Comparison of ENCODE assay signal across 7 mouse cellular contexts in the genomic region with DNA sequence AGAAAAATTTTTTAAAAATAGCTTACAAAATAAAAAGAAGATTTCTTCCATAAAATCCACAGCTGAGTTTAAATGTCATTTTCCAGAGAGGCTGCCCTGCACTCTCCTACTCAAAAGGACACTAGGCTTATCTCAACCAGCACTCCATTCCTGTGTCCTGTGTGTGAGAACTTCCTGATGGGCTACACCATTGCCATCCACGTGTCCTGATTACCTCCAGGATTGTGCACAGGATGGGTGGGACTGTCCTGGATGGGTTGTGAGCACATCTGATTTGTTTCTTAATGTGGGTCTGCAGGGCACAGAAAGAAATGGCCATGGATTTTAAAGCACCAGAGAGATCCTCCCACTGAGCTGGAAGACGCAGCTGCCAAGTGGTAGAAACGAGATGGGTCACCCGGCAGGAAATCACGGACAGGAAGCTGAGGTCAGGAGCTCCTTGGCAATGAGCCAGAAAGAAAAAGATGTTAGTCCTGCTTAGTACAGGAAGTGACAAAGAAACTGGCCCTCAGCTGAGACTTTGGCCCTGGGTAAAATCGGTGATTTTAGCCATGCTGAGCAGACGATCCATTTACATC.
DNase-seq lines count a peak whose midpoint lies in the region; ATAC-seq lines count a peak whose summit lies in the region.

No protein-coding gene starts in this region.

- no peaks in the 10 kb centered on the region for H3K27me3 ChIP-seq in heart, embryonic 10.5 days (ENCODE audit: insufficient read depth, poor library complexity, severe bottlenecking)

- DNase-seq in 3134 (ENCODE audit: extremely low read depth, insufficient read length, low spot score) (peak; percentile 33), 416B (ENCODE audit: low read depth) (peak; percentile 69)
- no peak for DNase-seq in heart, embryonic 10.5 days (ENCODE audit: low spot score)
- DNase-seq in kidney, postnatal 36 days = peak; percentile 78 to 91
- no peak for DNase-seq in layer of hippocampus, adult 9-10 months (ENCODE audit: low spot score)
- no peak for DNase-seq in neural tube, embryonic 10.5 days (ENCODE audit: extremely low spot score, low spot score)

- no peak overlapping the region for H3K4me3 ChIP-seq in heart, embryonic 10.5 days

- ATAC-seq in monocyte, adult 5-6 weeks (replicated peaks; ENCODE audit: insufficient number of reproducible peaks, low FRiP score, low TSS enrichment, poor library complexity, severe bottlenecking) = no peak

- H3K9me3 ChIP-seq in heart, embryonic 10.5 days = no peaks in the 10 kb centered on the region

- 54% methylated on average over 7 of the region's 7 CpGs for WGBS in heart, embryonic 10.5 days

- H3K4me1 ChIP-seq in heart, embryonic 10.5 days = peaks cover 1% of the 10 kb centered on the region; the same call in 1 of the 2 replicates

- no peaks in the 10 kb centered on the region for H3K36me3 ChIP-seq in heart, embryonic 10.5 days

- H3K27ac ChIP-seq in heart, embryonic 10.5 days = peak overlapping the region; percentile 65

Comparison
In these comparisons a context has a peak if more than half of its experiments do, and no peak if none do; other contexts are left out.
1. DNase-seq: peak in 3134 (single experiment), 416B (single experiment) and kidney, postnatal 36 days (2 of 2); none in heart, embryonic 10.5 days (single experiment), layer of hippocampus, adult 9-10 months (single experiment) and neural tube, embryonic 10.5 days (single experiment).